Mouse (Mus musculus) CH12F3 (cell line): ENCODE measurements around the gene Cdk5r2.

Source experiments
- in situ Hi-C: fragments of 300-500 bp; cut with MboI; formaldehyde crosslinking; loops from 2 replicates; pipeline ENCODE4 v1.14.3; 2020; ENCODE audit warnings: low sequenced_read_pairs

Cdk5r2 gene

DNA sequence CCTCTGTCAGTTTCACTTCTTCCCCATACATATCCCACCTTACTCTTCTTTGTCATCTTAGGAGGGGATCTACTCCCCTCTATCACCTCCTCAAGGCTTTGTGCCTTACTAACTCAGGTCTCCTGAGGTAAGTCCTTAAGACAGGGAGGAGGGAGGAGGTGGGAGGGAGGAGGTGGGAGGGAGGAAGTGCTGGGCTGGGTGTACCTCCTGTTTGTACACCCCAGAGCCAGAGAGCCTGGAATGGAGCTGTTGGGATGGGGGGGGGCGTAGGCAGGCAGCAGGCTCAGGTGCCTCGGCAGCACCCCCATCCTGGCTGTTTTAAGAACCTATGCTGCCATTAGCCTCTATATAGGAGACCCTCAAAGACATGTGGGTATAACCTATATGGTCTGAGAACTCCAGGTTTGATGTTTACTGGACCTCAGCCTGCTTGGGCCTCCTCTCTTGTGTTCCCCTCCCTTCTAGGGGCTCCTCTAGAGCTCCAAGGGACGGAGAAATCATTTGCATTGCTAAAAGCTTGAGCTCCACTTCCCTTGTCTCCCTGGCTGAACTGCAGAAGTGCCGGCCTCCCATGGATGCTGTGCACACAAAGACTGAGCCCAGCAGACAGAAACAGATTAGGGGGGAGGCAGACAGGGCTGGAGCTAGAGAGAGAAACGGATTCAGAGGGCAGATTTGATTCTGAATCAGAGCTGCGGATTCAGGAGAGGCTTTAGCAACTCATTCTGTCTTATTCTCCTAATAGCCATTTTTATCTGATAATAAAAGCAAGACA is 3.5 kb upstream of the Cdk5r2 start:
- in situ Hi-C loops = no loop called here

DNA sequence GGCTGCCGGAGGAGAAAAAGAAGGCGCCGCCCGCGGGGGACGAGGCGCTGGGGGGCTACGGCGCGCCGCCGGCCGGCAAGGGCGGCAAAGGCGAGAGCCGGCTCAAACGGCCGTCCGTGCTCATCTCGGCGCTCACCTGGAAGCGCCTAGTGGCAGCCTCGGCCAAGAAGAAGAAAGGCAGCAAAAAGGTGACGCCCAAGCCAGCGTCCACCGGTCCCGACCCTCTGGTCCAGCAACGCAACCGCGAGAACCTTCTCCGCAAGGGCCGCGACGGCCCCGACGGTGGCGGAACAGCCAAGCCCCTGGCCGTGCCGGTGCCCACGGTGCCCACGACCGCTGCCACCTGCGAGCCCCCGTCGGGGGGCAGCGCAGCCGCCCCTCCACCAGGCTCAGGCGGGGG is 422 bp downstream of the Cdk5r2 start:
- in situ Hi-C loops = no loop called here

DNA sequence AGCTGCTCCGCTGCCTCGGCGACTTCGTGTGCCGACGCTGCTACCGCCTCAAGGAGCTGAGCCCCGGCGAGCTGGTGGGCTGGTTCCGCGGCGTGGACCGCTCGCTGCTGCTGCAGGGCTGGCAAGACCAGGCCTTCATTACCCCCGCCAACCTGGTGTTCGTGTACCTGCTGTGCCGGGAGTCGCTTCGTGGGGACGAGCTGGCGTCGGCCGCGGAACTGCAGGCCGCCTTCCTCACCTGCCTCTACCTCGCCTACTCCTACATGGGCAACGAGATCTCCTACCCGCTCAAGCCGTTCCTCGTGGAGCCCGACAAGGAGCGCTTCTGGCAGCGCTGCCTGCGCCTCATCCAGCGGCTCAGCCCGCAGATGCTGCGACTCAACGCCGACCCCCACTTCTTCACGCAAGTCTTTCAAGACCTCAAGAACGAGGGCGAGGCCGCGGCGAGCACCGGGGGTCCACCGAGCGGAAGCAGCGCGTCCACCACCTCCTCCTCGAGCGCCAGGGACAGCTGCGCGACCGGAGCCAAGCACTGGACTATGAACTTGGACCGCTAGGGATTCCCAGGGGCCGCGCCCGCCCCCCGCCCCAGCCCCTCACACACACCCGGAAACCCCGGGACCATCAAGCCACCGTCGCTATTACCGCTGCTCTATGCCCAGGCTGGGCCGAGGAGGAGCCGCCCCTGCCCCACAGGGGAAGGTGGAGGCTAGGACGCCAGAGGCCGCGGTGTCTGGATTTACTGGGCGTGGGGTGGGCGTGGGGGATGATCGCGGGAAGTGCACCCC is 1.1 kb downstream of the Cdk5r2 start:
- in situ Hi-C loops = no loop called here

DNA sequence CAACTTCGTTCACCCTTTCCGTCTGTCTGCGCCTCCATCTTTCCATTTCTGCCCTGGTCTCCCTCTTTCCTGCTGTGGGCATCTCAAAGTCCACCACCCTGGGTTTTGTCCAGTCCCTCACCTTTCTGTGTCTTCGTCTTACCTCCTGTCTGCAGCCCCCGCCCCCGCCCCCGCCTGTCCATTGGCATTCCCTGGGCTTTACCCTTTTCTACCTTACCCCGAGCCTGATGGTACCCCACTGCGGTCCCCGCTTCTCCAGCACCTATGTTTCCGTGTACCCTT is 1.6 kb downstream of the Cdk5r2 start:
- in situ Hi-C loops = no loop called here

DNA sequence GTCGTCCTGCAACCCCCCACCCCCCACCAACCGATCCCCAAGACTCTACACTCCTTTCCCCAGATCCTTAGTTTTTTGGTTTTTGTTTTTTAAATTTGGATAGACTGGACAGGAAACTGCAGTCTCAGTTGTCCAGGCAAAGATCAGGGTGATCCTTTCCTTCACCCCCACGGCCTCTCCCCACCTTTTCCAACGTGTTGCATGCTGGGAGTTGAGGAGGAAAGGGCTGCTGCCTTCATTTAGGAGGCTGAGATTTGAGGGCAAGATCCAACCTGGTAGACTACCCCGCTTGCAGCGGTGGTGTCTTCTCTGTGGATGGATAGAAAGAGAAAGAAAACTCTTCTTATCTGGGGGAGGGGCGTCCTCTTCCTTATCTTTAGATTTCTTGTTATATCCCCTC is 2.1 kb downstream of the Cdk5r2 start:
- in situ Hi-C loops = no loop called here

DNA sequence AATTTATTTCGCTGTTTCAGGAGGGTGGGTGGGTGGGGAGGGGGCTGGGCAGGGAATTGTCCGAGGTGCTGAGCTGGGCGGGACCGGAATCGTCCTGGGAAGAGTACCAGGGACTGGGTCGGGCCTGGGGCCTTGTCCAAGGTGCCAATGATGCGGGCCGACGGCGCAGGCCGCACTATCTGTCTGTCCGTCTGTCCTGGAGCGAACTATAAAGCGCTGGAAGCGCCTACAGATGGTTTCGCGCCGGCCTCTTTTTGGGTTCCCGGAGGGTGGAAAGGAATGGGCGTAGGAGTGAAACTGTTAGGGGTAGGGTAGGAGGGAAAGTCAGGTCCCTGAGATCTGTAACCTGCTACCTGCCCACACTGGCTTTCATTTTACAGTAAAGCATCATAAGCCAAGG is 2.5 kb downstream of the Cdk5r2 start:
- in situ Hi-C loops = no loop called here

DNA sequence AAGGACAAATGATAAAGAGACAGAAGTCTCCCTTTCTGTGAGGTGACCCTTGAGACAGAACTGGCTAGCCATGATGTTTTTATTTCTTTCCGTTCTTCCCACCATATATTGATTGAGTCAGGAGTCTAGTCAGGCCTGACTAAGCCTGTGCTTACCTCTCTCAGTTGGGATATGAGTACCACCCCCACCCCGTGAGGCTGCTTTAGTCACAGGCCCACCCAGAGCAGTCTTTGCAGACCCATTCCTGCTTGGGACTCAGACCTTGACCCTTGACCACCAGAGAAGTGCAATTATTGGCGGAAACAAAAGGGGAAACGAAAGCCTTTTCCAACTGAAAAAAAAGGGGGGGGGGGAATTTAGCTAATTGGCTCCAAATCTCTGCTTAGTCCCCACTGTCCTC is 2.9 kb downstream of the Cdk5r2 start:
- in situ Hi-C loops = no loop called here

DNA sequence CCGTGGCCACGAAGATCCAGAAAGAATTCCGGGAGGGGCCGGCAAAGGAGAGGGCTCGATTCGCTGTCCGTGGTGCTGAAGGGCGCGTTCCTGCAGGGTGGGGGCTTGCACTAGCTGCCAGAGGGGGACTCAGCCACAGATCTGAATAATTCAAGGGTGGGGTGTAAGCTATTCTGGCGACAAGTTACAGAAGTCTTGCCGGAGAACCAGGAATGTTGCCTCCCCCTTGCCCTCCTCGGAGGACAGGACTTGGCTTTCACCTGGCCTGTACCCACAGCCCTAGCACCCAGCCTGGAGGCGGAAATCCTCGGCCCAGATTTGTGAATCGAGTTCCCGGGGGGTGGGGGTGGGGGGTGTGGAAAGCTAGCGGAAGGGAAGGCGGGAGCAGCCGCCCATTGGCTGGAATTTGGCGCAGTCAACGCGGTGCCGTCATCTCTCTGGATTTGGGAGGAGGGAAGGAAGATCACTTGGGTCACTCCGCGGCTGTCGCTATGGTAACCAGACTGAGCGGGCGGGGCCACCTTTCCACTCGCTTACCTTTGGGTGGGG is 3.5 kb downstream of the Cdk5r2 start:
- in situ Hi-C loops = no loop called here

DNA sequence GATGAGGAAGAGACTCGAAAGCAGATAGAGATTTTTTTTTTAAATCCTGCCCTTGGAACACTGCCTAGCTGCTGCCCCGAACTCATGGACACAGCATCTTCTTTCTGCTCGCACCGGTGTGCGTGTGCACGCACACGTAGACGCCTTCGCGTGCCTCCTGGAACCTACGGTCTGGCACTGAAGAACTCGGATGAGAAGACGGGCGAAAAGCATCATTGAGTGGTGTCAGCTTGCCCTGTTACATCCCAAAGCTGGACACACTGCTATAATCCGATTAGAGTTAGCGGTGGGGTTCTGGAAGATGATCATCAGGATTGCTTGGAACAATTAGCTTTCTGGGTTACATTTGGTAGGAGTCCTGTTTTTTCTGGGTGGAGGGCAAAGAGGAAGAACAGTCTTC is 4.1 kb downstream of the Cdk5r2 start:
- in situ Hi-C loops = no loop called here

DNA sequence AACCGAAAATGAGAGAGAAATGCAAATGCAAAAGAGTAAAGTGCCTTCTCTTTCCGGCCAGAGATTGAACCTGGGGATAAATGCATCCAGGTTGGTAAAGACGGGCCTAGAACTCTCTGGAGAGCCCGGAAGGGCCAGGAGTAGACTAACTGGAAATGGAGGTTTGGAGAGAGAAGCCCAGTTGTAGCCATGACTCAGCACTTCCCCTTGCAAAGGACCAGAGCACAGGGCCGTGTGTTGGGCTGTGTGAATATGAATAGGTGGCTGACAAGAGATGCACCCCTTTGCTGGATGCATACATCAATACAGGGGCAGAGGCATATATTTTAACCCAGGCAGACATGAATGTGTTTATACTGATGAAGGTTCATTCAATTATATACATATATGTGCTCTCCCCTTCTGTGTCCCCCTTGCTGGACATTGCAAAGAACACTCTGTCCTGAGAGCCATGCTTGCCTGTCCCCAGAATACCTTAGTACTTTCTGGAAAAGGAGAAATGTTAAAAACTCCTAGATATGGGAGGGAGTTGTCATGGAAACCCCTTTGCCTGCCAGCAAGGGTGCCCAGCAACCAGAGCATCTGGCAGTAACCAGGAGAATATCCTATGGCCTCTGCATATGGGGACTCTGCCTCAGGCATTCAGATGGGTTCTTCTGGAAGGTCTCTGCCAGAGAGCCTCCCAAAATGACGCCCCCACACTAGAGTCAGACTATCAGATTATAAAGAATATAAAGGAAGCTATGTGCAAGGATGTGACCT is 4.7 kb downstream of the Cdk5r2 start:
- in situ Hi-C loops = no loop called here

DNA sequence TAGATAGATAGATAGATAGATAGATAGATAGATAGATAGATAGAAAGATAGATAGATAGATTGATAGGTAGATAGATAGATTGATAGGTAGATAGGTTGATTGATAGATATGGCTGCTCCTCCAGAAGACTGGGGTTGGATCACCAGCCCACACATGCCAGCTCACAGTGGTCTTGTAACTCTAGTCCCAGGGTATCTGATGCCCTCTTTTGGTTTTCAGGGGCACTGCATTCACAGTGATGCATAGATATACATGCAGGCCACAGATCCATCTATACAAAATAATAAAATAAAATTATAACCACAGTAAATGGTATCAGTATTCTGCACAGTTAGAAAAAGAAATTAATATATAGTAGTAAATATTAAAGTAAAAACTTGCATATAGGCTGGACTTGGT is 7.0 kb downstream of the Cdk5r2 start:
- in situ Hi-C loops = no loop called here

DNA sequence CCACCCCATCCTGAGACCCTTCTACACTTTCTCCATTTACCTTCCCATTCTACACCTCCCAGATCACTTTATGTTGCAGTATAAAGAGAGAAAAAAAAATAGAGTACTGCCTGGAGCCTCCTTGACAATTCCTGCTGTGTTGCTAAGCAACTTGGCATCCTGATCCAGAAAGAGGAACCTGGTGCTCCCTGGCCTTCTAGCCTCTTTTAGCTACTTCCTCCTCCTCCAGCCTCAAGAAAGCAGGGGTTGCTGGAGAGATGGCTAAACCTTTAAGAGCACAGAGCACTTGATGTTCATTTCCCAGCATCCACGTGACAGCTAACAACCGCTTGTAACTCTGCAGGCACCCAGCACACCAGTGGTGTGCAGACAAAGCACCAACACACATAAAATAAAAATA is 17.5 kb downstream of the Cdk5r2 start:
- in situ Hi-C loops = no loop called here

DNA sequence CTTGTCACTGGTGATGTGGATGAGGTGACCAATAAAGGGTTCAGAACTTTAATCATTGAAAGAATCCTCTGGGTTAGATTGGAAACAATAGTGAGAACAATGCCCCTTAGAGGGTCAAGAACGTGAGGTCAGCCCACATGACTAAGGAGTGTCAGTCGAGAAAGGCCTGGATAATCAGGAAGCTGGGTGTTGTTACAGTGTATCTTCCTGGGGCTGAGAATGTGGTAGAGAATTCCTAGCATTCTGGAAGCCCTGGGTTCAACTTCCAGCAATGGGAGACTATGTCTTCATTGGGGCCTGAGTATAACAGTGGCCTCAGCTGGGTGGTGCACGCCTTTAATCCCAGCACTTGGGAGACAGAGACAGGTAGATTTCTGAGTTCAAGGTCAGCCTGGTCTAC is 22.5 kb downstream of the Cdk5r2 start:
- in situ Hi-C loops = no loop called here

DNA sequence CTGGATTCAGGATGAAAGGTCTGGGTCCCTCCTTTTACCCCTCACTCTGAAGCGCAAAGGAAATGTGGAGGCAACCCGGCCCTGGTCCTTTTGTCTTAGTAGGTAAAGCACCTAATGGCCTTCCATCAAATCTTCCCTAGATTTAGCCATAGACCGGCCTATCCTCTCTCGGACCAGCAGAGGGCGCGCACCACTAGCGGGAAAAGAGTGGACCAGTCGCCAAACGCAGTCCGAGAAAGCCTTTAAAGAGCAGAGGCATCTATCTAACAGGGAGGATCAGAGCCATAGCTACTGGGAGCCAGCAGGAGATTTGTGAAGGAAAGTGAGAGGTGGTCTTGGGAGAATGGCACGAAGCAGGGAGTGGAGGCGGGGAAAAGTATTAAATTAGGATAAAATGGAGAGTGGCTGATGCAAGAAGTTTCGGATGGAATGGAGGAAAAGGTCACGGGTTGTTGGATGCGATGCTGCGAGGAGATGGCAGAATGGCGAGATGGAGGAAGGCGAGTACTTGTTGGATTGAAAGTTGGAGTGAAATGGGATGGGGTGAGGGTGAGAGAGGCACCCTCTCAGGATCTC is 26.1 kb downstream of the Cdk5r2 start:
- in situ Hi-C loops = no loop called here

DNA sequence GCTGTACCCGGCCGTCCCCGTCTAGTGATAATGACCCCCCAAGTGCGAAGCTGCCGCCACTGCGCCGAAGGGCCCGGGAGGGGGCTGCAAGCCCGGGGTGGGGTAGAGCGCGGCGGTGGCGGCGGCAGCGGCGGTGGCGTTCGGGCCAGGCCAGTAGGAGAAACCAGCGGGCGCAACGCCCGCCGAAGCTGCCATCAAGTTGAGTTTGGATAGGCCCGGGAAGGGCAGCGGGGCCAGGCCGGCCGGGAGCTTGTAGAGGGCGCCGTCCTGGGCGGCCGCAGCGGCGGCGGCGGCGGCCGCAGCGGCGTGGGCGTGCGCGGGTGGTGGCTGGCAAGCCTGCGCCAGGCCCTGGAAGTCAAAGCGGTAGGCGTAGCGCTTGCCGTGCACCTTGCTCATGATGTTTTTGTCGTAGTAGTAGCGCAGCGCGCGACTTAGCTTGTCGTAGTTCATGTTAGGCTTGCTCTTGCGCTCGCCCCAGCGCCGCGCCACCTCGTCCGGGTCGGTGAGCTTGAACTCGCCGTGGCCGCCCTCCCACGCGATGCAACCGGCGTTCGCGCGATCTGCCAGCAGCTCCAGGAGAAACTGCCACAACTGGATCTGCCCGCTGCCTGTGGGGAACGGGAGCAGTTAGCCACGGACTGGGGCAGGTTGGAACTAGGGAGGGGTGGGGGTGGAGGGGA is 27.5 kb downstream of the Cdk5r2 start:
- in situ Hi-C loops = no loop called here

DNA sequence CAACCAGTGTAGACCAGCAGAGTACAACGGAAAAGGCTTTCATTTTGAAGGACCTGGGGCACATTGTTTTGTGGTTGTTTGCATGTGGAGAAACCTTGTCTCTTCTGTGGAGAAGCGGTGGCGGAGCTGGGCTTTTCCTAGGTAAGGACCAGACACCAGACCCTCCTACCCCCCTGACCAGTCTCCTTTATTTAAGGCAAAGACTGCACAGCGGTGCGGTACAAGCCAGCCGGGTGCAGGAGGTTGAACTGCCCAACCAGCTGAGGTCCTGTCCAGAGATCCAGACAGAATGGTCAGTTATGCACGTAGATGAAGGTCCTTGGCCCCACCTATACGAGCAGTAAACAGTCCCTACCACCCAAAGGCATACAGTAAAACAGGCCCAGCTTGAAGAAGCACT is 28.1 kb downstream of the Cdk5r2 start:
- in situ Hi-C loops = no loop called here

DNA sequence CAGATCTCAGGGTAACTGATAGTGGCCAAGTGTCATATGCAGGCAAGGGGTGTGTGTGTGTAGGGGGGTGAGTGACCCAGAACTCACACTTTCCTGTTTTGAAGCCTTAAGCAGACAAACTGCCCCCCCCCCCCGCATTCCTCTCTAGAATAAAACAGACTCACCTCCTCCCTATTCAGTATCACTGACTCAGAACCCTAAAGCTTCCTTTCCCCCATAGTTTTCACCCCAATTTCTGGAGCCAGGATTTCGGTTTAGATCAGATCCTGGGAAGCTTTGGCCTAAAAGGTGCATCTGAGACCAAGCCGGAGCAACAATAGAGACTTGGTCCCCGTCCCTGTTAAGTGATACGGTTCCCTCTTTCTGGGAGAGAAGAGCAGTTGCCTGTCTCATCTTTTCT is 28.7 kb downstream of the Cdk5r2 start:
- in situ Hi-C loops = no loop called here

DNA sequence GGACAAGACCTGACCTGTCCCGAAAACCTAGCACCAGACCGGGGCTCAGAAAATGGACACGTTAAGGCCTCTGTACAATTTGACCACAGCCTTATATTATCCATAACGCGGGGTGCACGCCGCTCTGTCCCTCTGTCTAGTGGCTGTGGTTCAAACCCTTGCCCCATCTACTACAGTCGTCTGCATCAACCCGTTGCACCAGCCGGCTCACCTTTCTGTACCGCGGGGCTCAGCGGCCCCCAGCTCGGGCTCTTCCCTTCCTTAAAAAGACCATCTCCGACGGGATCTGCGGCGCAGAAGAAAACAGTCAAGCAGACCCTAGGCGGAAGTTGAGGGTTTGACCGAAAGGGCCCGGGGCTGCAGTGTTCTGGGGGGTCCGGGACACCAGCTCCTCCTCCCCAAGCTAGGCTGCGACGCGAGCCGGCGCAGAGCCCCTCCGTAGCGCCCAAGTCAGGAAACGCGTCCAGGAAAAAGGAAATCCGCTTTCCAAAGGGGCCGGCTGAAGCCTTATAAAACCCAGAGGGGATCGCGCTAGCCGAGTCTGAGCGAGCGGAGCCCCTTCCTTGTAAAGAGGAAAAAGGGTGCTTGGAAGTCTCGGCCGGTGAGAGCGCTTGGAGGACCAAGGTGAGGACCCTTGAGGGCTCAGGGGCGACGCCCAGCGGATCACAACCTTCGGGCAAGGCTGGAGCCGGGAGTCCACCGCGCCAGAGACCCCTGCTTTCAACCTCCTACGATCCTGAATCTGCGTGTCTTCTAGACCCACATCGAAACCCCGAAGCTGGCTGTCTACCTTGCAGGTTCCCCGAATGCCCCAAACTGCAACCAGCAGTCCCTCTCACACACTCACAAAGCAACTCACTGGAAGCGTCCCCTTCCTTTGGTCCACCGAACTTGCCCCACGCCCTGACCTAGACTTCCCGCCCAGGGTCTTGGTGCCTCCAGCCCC is 29.7 kb downstream of the Cdk5r2 start:
- in situ Hi-C loops = no loop called here

DNA sequence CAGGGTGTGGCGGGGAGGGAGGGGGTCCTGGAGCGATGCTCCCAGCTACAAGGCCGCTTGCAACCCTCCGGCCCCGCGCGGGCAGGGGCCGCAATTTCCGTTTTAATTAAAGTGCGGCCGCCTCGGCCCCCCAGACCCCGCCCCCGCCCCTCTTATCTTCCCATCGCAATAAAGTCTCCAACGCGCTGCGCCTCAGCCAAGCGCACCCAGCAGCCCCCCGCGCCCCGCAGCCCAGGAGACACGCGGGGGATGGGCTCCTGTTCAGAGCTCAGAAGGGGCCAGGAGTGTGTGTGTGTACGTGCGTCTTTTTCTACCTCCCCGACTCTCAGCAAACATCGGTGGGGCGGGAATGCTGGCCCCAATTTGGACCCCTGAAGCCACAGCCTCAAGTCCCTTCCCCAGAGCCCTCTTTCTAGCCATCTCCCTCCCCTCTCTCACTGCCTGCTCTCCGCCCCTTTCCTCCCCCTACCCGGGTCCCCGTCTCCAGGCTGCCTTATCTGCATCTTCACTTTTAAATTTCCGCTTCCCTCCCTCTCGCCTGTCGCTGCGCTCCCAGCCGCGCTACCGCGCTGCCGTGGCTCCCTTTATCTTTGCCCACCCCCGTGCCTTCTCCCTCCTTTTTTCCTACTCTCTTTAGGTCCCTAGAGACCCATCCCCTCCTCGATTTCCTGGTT is 30.8 kb downstream of the Cdk5r2 start, which contains the start of gene Fev:
TSS of gene Fev (minus strand) at position 51 of the 674 bp plus-strand sequence.
- in situ Hi-C loops = no loop called here
